Mouse (Mus musculus) lung, postnatal 14 days (tissue): ENCODE measurements around the gene Tmem236.

Experiments
- DNase-seq: peaks from one replicate; pipeline ENCODE4 v3.0.0; 2021

The Tmem236 gene

GRCm38 (mm10) chr2:14174334-14174733, at the start of gene Tmem236:
Gene Tmem236 (plus strand): TSS chr2:14174523.
- no peak for DNase-seq

GRCm38 (mm10) chr2:14126387-14126786, 47.9 kb upstream of the Tmem236 start:
- no peak for DNase-seq

GRCm38 (mm10) chr2:14127629-14128028, 46.7 kb upstream of the Tmem236 start:
- DNase-seq: no peak

GRCm38 (mm10) chr2:14130641-14131339, 43.5 kb upstream of the Tmem236 start:
- no peak for DNase-seq

GRCm38 (mm10) chr2:14132468-14133326, 41.6 kb upstream of the Tmem236 start:
- no peak for DNase-seq

GRCm38 (mm10) chr2:14136906-14137305, 37.4 kb upstream of the Tmem236 start:
- no peak for DNase-seq

- DNase-seq: no peak
Measured at GRCm38 (mm10) chr2:14139590-14139989, 34.7 kb upstream of the Tmem236 start.

- no peak for DNase-seq
Measured at GRCm38 (mm10) chr2:14140044-14140443, 34.3 kb upstream of the Tmem236 start.

- no peak for DNase-seq
Measured at GRCm38 (mm10) chr2:14145311-14145710, 29.0 kb upstream of the Tmem236 start.

GRCm38 (mm10) chr2:14146913-14147312, 27.4 kb upstream of the Tmem236 start:
- DNase-seq: no peak

- no peak for DNase-seq
Measured at GRCm38 (mm10) chr2:14150829-14151228, 23.5 kb upstream of the Tmem236 start.

GRCm38 (mm10) chr2:14151854-14152253, 22.5 kb upstream of the Tmem236 start:
- no peak for DNase-seq

- no peak for DNase-seq
Measured at GRCm38 (mm10) chr2:14159047-14159446, 15.3 kb upstream of the Tmem236 start.

- no peak for DNase-seq
Measured at GRCm38 (mm10) chr2:14159756-14160155, 14.6 kb upstream of the Tmem236 start.

GRCm38 (mm10) chr2:14164459-14165030, 9.8 kb upstream of the Tmem236 start:
- DNase-seq: no peak

GRCm38 (mm10) chr2:14165066-14165465, 9.3 kb upstream of the Tmem236 start:
- no peak for DNase-seq

- DNase-seq: no peak
Measured at GRCm38 (mm10) chr2:14165618-14166344, 8.5 kb upstream of the Tmem236 start.

- no peak for DNase-seq
Measured at GRCm38 (mm10) chr2:14167721-14168120, 6.6 kb upstream of the Tmem236 start.

- DNase-seq: no peak
Measured at GRCm38 (mm10) chr2:14176460-14177193, 2.3 kb downstream of the Tmem236 start.

- no peak for DNase-seq
Measured at GRCm38 (mm10) chr2:14184375-14184774, 10.1 kb downstream of the Tmem236 start.

- no peak for DNase-seq
Measured at GRCm38 (mm10) chr2:14190684-14191083, 16.4 kb downstream of the Tmem236 start.

GRCm38 (mm10) chr2:14191601-14192000, 17.3 kb downstream of the Tmem236 start:
- DNase-seq: no peak
